Mouse (Mus musculus) C3H10T1/2 (cell line): ENCODE data around the gene Mcee. TPM values are rescaled to one million over a fixed set of nuclear protein-coding genes. Genes with fewer than 3 reads are reported as not detected.

Source experiments
- polyA plus RNA-seq, 2 experiments: library from polyadenylated mRNA; unstranded; fragments of >200 nt; fragmentation: generic; extraction: Trizol; gene quantifications; one replicate each; pipeline ENCODE4 v1.2.1; 2012; ENCODE audit warnings: missing spikeins in 2 of 2

The Mcee gene
- polyA plus RNA-seq, result 10 to 100 TPM in 1 of 2 experiments, 1 to 10 TPM in 1; 9.8 to 57.0 TPM

DNA sequence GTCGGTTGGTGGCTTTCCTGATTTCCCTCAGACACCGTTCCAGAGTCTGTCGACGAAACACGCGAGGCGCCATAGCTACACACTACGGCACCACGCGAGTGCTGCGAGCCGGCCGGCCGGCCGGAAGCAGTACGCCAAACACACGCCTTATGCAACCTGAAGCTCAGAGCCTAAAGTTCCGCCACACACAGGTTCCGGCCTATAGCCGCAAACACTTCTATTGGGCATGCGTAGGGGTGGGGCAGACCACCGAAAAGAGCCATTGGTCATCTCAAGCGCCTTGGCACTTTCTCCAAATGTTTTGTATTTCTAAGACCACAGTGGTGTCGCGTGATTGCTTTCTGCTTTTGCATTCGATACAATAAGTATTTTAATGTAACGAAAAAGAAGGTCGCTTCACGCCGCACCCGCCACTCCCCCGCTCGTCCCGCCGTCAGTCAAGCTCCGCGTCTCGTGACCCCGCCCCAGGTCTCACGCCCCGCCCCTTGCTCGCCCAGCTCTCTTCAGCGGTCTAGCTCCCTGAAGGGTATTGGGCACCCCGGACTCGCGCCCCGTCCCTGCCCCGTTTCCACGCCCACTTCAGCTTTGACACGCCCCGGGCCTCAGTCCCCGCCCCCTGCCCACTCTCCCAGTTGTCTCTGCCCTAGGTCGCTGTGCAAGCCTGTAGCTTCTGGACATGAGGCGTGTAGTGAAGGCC is at the start of gene Mcee, which contains the start of gene Mphosph10:
Mcee (plus strand) TSS at position 486 of the 697 bp plus-strand sequence.
Mphosph10 (minus strand) TSS at position 147 of the 697 bp plus-strand sequence.

GRCm38 (mm10) chr7:64373830-64374562 is 18.4 kb upstream of the Mcee start, which contains the start of gene Fan1:
TSS of gene Fan1 (minus strand) at chr7:64374095.

Other genes with a start within 250 kb of the Mcee start
- gene Trpm1, start 238.8 kb upstream of the Mcee start, polyA plus RNA-seq, result under 1 TPM; 0.12 to 0.42 TPM
- gene Mtmr10, start 105.0 kb upstream of the Mcee start, polyA plus RNA-seq, result 1 to 10 TPM; 1.4 to 4.4 TPM
- 1 to 10 TPM in 1 of 2 experiments, under 1 TPM in 1; 0.26 to 2.2 TPM for gene Fan1, start 18.5 kb upstream of the Mcee start, polyA plus RNA-seq
- gene Mphosph10, start 339 bp upstream of the Mcee start, polyA plus RNA-seq, result 1 to 10 TPM in 1 of 2 experiments, under 1 TPM in 1; 0.74 to 1.7 TPM
- not detected for gene Apba2, start 109.1 kb downstream of the Mcee start, polyA plus RNA-seq